In the genomic region with DNA sequence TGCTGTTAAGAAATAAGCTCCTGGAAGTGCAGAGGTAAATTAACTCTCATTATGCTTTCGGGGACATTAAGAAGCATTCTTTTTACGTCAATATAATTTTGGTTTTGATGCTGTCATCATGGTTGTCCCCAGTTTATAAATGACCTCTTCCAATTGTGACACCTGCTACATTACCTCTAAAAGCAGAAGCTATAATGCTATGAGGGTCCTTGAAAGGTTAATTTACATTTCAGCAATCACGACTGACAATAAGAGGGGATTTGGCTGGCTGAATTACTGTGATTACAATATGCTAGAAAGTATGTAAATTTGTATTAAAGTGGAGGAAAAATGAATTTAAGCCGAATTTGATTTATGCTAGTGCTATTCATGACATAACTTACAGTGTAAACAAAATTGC, we compare ENCODE assay signal across 15 mouse cellular contexts.
DNase-seq lines count a peak whose midpoint lies in the region; ATAC-seq lines count a peak whose summit lies in the region.
"Had no signal": no experiment of that assay in that cellular context is flagged by ENCODE, and none has a peak within 500 bp of the region (broad histone marks: within the 10 kb centered on the region; RNA-seq: fewer than 3 reads in every experiment).

No protein-coding gene starts in this region.

- 0 out of 2 replicates have a peak, but pooled peaks have one; percentile 41 for ATAC-seq in forebrain, embryonic 12.5 days (ENCODE audit: low FRiP score)
- ATAC-seq in forebrain, embryonic 14.5 days: peak; percentile 62
- no peak for ATAC-seq in forebrain, embryonic 15.5 days (replicated peaks)

- H3K9me3 ChIP-seq in forebrain, embryonic 12.5 days: no peaks in the 10 kb centered on the region
- H3K9me3 ChIP-seq in forebrain, embryonic 10.5 days: no peaks in the 10 kb centered on the region
- H3K9me3 ChIP-seq in forebrain, embryonic 14.5 days (replicated peaks; ENCODE audit: control insufficient read depth, low read length): no peaks in the 10 kb centered on the region
- H3K9me3 ChIP-seq in forebrain, embryonic 15.5 days: no peaks in the 10 kb centered on the region
- H3K9me3 ChIP-seq: embryonic facial prominence, embryonic 10.5 days; embryonic facial prominence, embryonic 12.5 days had no signal

- H3K4me3 ChIP-seq in forebrain, embryonic 12.5 days (replicated peaks): no peak overlapping the region
- no peak overlapping the region for H3K4me3 ChIP-seq in forebrain, embryonic 10.5 days
- no peak overlapping the region for H3K4me3 ChIP-seq in forebrain, embryonic 14.5 days (ENCODE audit: low read depth, low read length)
- no peak overlapping the region for H3K4me3 ChIP-seq in forebrain, embryonic 15.5 days
- H3K4me3 ChIP-seq: embryonic facial prominence, embryonic 10.5 days; embryonic facial prominence, embryonic 12.5 days had no signal

- no peaks in the 10 kb centered on the region for H3K27me3 ChIP-seq in forebrain, embryonic 12.5 days
- no peaks in the 10 kb centered on the region for H3K27me3 ChIP-seq in forebrain, embryonic 10.5 days (ENCODE audit: poor library complexity, severe bottlenecking)
- H3K27me3 ChIP-seq in forebrain, embryonic 14.5 days (replicated peaks; ENCODE audit: control insufficient read depth, insufficient read depth, low read length): no peaks in the 10 kb centered on the region
- no peaks in the 10 kb centered on the region for H3K27me3 ChIP-seq in forebrain, embryonic 15.5 days
- H3K27me3 ChIP-seq: embryonic facial prominence, embryonic 12.5 days had no signal

- no peak for DNase-seq in forebrain, embryonic 10.5 days (ENCODE audit: extremely low spot score, low spot score)
- DNase-seq in forebrain, embryonic 14.5 days (ENCODE audit: low spot score): peak; percentile 14
- no peak for DNase-seq in ovary, postnatal 14 days (ENCODE audit: low spot score)
- DNase-seq: adrenal gland, adult 2 months; adrenal gland, postnatal 10 days; adrenal gland, postnatal 25 days; cerebellum, adult 11-12 months; cerebellum, adult 2 months; cerebellum, adult 9-10 months; cerebellum, postnatal 10 days; cerebellum, postnatal 25 days had no signal

- 60% methylated on average over 4 of the region's 4 CpGs for WGBS in forebrain, embryonic 12.5 days
- 89% methylated on average over 4 of the region's 4 CpGs for WGBS in forebrain, embryonic 10.5 days
- WGBS in forebrain, embryonic 14.5 days: 74% methylated on average over 4 of the region's 4 CpGs
- WGBS in forebrain, embryonic 15.5 days: 65% methylated on average over 4 of the region's 4 CpGs

- no peak overlapping the region for H3K9ac ChIP-seq in forebrain, embryonic 12.5 days
- H3K9ac ChIP-seq in forebrain, embryonic 14.5 days (ENCODE audit: low read length): no peak overlapping the region
- H3K9ac ChIP-seq in forebrain, embryonic 15.5 days (replicated peaks): no peak overlapping the region
- H3K9ac ChIP-seq: embryonic facial prominence, embryonic 12.5 days had no signal

- no peaks in the 10 kb centered on the region for H3K36me3 ChIP-seq in forebrain, embryonic 12.5 days (replicated peaks)
- H3K36me3 ChIP-seq in forebrain, embryonic 10.5 days (replicated peaks): no peaks in the 10 kb centered on the region
- no peaks in the 10 kb centered on the region for H3K36me3 ChIP-seq in forebrain, embryonic 14.5 days (ENCODE audit: control insufficient read depth, insufficient read depth, low read length)
- no peaks in the 10 kb centered on the region for H3K36me3 ChIP-seq in forebrain, embryonic 15.5 days
- H3K36me3 ChIP-seq: embryonic facial prominence, embryonic 10.5 days; embryonic facial prominence, embryonic 12.5 days had no signal

- no peak overlapping the region for H3K4me2 ChIP-seq in forebrain, embryonic 12.5 days
- no peak overlapping the region for H3K4me2 ChIP-seq in forebrain, embryonic 14.5 days (ENCODE audit: low read length)
- no peak overlapping the region for H3K4me2 ChIP-seq in forebrain, embryonic 15.5 days (replicated peaks)
- H3K4me2 ChIP-seq: embryonic facial prominence, embryonic 12.5 days had no signal

- no peaks in the 10 kb centered on the region for H3K4me1 ChIP-seq in forebrain, embryonic 12.5 days
- H3K4me1 ChIP-seq in forebrain, embryonic 10.5 days: no peaks in the 10 kb centered on the region
- no peaks in the 10 kb centered on the region for H3K4me1 ChIP-seq in forebrain, embryonic 14.5 days (ENCODE audit: control insufficient read depth, insufficient read depth, low read length)
- no peaks in the 10 kb centered on the region for H3K4me1 ChIP-seq in forebrain, embryonic 15.5 days
- H3K4me1 ChIP-seq: embryonic facial prominence, embryonic 10.5 days; embryonic facial prominence, embryonic 12.5 days had no signal

- no peak overlapping the region for H3K27ac ChIP-seq in forebrain, embryonic 12.5 days
- H3K27ac ChIP-seq in forebrain, embryonic 10.5 days: no peak overlapping the region
- H3K27ac ChIP-seq in forebrain, embryonic 14.5 days (ENCODE audit: low read depth, low read length): no peak overlapping the region
- no peak overlapping the region for H3K27ac ChIP-seq in forebrain, embryonic 15.5 days (replicated peaks)
- H3K27ac ChIP-seq: embryonic facial prominence, embryonic 10.5 days; embryonic facial prominence, embryonic 12.5 days had no signal
